Mouse (Mus musculus) spleen, postnatal 36 days (tissue): ENCODE results near the gene Lekr1.

Source experiments
- DNase-seq, 2 experiments: peaks; one replicate each; pipeline ENCODE4 v3.0.0; 2022; ENCODE audit warnings: low spot score in 2 of 2, mixed read lengths in 1 of 2

The Lekr1 gene

GRCm38 (mm10) chr3:65665977-65666766 lies at the start of gene Lekr1:
Lekr1 (plus strand) TSS chr3:65666228.
- DNase-seq: peak; percentile 87 to 89

GRCm38 (mm10) chr3:65617507-65617906 lies 48.5 kb upstream of the Lekr1 start:
- no peak for DNase-seq

DNA sequence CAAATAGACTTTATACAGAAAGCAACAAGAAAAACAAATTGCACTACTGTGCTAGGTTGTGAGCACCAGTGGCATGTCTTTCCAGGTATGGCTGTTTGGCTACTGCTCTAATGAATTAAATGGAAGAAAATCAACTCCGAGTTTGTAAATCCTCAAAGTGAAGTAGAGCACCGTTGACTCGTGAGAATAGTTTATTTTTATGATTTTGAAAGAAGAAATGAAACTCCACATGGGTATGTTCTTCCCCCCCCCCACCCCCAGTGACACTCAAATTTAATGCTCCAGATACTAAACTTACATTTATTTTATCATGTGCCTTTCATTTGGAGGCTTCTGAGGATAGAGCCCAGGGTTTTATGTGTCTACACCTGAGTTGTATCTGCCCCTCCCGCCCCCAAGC lies 46.7 kb upstream of the Lekr1 start:
- no peak for DNase-seq

DNA sequence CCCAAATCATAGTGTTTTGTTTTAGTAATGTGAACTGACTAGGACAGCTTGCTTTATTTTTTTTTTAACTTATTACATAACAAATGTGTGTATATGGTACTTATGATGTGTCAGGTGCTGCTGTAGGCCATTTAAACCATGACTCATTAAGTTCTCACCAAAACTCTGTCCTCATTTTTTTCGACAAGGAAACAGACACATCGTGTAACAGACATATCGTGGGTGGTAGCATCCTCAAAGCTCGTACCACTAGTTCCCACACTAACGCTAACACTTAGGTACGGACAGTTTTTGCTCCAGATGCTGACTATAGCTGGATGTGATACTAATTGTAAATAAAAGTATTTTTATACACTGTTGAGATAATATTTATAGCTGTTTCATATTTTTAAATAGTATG lies 43.0 kb upstream of the Lekr1 start:
- no peak for DNase-seq

GRCm38 (mm10) chr3:65625496-65626289 lies 40.3 kb upstream of the Lekr1 start:
- DNase-seq: no peak

DNA sequence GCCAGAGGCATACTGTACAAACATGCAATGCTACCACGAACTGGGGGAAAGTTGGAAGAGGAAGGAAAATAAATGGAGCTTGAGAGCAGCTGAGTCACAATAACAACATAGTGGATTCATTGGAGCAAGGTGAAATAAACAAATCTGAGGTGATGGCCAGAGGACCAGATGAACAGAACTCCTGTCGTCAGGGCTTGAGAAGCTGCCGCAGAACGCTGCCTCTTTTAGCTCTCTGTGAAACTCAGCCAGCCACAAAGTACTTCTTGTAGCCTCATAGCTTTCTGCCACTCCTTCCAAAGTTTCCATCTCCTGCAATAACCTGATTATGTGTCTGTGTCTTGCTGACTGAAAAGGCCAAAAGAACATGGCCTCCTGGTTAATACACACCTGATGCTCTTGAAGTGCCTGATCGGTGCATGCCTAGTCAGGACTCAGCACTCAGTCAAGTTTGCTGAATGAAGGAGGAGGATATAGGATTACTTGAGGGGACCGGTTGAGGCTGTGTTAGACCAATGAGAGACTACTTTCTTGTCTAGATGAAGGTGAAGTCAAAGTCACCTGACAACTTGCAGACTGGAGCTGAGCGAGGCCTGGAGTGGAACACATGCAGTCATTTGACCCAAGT lies 39.6 kb upstream of the Lekr1 start:
- no peak for DNase-seq

- DNase-seq: peak in 1 of 2 experiments; percentile 8
Observed at GRCm38 (mm10) chr3:65627021-65627706, 38.9 kb upstream of the Lekr1 start.

DNA sequence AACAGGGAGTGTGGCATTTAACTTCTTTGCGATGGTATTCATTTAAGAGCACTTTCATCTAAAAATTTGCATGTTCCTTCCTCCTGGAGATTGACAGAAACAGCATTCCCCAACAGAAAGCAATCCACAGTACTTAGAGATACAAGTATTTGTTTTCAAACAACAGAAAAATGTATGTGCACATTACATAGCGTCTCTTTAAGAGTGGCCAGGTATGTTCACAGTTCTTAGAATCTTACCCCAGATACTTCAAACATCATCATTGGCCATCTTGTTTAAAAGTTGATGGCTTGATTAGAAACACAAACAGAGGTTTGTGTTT lies 38.4 kb upstream of the Lekr1 start:
- no peak for DNase-seq

GRCm38 (mm10) chr3:65629565-65630112 lies 36.4 kb upstream of the Lekr1 start:
- no peak for DNase-seq

DNA sequence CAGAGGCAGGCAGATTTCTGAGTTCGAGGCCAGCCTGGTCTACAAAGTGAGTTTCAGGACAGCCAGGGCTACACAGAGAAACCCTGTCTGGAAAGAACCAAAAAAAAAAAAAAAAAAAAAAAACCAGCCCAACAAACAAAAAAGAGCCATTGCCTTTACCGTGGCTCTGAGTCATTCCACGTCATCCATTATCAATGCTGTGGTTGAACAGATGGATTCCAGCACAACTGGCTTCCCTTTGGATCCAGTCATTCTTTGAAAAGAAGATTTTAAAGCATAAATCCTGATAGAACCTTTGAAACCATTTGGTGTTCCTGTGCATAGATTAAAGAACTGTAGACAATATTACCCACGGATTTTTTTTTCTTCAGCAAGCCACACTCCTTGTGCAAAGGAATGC lies 32.4 kb upstream of the Lekr1 start:
- no peak for DNase-seq

- DNase-seq: no peak
Observed at GRCm38 (mm10) chr3:65635983-65636382, 30.0 kb upstream of the Lekr1 start.

- DNase-seq: no peak
Observed at GRCm38 (mm10) chr3:65637313-65637712, 28.7 kb upstream of the Lekr1 start.

- no peak for DNase-seq
Observed at GRCm38 (mm10) chr3:65638896-65639295, 27.1 kb upstream of the Lekr1 start.

DNA sequence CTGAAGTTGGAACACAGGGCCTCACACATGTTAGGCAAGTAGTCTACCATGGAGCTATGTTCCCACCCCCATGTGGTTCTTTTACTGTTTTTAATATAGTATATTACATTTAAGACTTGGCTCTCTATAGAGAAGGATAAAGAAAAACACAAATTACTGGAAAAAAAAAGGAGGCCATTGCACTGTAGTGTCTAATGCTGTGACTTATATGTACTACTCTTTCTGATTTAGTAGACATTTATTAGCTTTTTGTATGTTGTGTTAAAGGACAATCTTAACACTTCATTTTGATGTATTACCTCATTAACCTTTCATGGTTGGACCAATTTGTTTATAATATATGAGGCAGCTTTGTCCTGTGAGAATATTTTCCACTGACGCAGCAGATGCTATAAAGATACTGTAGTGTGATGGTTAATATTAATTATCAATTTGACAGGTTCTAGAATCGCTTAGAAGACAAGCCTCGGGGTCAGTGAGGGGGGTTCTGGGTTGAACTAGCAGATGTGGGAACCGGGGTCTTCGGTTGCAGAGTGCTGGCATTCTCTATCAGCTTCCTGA lies 26.5 kb upstream of the Lekr1 start:
- DNase-seq: no peak

DNA sequence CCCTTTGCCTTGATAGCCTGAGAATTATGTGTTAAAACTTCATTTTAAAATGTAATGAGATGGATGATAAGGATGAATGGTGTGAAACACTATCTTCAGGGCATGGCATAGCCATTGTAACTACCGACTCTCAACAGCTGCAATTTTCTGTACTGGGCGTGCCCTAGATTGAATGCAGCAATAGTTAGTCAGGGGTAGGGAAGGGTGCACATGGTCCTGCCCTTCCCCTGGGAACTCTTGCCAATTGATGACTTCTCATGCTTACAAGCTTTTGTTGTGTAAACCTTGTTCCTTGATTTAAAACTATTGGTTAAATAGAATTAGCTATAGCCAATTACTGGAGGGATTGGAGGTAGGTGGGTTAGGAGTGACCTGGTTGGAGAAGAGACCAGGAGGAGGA lies 23.1 kb upstream of the Lekr1 start:
- no peak for DNase-seq

DNA sequence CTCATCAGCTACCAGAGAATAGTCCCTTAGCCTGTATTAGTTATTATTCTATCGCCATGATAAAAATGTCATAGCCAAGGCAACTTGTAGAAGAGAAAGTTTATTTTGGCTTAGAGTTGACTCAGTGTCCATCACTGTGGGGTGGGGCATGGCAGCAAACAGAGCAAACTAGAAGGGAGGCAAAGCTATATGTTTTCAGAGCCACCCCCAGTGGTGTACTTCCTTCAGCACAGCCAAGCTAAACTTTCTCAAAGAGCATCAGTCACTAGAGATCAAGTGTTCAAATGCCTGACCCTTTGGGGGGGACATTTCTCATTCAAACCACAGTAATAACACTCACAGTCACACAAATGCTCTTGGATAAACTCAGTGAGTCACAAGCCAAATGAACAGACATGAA lies 22.4 kb upstream of the Lekr1 start:
- no peak for DNase-seq

GRCm38 (mm10) chr3:65647592-65647991 lies 18.4 kb upstream of the Lekr1 start:
- DNase-seq: no peak

DNA sequence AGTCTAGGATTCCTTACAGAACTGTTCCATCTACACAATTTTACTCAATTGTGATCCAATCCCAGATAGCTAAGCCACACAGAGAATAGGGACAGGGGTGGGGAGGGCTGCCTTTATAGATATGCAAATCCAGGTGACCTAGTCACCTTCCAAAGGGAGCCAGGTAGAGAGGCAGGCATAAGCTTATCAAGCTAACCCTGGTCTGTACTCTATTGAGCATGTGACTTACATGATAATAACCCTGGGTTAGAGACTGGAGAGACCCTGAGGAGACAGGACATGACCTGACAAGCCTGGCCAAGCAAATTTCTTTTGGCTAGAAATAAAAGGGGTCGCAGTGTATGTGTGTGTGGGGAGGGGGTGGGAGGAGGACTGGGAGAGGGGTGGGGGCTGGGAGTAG lies 17.1 kb upstream of the Lekr1 start:
- no peak for DNase-seq

DNA sequence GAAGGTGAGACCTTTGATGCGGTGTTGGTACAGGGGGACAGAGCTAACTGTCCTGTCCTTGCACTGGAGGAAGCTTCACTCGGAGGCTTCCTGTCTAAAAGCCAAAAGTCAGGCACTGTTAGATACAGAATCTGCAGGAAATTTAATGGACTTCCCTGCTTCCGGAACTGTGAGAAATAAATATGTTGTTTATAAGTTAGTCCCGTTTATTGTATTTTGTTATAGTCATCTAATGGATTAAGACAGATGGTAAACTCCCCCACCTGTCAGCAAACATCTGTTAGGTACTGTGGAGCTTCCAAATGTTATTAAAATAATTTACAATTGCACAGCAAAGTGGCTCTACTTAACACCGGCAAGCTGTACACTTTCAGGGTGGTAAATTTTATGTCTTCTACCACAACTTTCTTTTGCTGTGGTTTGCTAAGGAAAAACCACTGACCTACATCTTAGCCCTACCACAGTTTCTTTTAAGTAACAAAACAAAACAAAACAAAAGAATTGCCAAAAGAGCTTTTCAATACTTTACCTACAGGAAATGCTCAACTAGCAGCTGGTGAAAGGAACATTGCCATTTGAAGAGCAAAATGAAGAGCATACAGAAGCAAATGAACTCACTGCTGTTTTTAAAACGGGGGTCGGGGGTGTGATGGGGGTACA lies 15.7 kb upstream of the Lekr1 start:
- DNase-seq: no peak

- DNase-seq: no peak
Observed at GRCm38 (mm10) chr3:65654541-65655206, 11.4 kb upstream of the Lekr1 start.

DNA sequence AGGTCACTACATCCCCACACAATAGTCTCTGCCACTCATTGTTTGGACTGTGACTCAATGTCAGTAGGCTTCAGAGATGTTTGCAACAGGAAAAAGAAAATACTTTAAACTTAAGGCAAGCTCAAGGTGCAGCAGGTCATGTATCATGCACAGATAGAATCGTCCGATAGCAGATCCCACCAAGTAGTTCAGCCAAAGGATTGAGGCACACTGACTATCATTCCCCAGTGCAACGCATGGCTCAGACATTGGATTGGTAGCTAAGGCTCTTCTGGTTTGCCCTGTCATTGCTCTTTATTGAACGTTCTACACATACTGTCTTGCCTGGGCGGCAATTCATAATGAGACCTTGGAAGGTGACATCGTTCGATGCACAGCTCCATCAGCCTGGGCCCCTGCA lies 9.6 kb upstream of the Lekr1 start:
- DNase-seq: no peak
